Mouse (Mus musculus): ENCODE results near the gene Camta1. TPM values are rescaled to one million over a fixed set of nuclear protein-coding genes. Genes with fewer than 3 reads are reported as not detected.

The Camta1 gene
- polyA plus RNA-seq, 1 experiment = 10.3 TPM

- no peak for DNase-seq (ENCODE audit: low read depth)
Measured at GRCm38 (mm10) chr4:151779962-151780459, 81.7 kb downstream of the Camta1 start.

DNA sequence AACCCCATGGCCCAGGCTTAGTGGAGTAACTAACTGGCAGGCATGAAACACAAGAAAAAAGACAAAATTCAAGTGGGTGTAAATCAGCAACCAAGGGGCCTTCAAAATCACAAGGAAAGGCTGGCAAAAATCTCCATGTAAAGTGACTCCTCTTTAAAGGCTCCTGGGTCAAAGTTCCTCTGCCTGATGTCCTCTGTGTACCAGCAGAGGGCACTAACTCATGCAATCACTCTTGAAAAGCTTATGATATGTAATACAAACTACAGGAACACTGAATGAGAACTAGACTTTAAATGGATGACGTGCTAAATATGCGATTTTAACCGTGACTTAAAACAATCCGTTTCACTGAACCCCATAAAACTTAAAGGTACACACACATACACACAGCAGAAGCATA lies 83.2 kb downstream of the Camta1 start:
- DNase-seq (ENCODE audit: low read depth) = no peak

DNA sequence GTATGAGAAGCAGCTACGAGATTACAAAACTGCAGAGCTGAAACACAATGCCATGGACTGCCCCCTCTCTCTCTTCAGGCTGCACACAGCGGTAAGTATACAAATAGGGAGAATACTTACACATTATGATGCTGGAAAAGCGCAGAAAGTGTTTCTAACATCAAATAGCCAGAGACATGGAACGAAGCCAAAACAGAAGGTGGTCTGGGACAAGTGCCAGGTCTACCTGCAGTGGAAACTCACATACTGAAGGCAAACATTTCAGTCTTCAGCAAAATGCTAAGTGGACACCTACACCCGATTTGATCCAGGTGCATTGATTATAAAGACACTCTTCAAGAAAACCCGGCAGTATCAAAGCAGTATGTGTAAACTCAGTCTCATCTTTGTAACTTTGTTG lies 84.2 kb downstream of the Camta1 start:
- no peak for DNase-seq (ENCODE audit: low read depth)

- DNase-seq (ENCODE audit: low read depth) = no peak
Measured at GRCm38 (mm10) chr4:151775441-151775840, 86.2 kb downstream of the Camta1 start.

DNA sequence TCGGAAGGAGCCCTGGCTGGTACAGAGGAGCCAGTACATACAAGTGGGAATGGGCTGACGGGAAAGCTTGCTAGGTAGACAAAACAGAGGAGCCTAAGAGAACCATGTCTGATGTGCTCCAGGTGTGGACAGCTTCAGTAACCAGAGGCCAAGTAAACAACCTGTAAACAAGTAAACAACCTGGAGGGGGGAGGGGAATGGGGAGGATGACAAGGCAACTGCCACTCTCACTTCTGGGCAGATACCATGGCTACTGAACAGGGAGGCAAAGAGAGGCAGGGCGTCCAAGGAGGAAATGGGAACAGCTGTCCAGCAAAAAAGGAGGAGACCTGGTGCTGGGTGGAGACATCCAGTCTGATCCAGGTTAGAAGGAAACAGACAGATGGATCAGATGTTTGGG lies 88.0 kb downstream of the Camta1 start:
- DNase-seq (ENCODE audit: low read depth) = no peak

DNA sequence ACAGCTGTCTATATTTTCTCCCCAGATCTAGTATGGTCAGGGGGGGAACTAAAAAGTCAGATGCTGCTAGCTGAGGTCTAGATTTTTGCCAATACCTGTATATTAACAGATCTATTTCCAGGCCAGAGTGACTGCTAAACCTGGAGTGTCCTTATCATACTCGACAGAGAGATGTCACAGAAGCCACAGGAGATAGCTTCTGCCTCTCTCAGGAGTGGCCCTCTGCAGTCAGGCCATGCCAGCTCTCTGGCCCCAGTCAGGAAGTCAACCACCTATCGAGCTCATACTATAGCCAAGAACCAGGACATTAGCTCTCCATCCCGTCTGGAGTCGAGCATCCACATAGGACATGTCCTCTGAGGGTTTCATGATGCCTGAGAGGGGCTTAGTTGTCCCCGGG lies 88.7 kb downstream of the Camta1 start:
- no peak for DNase-seq (ENCODE audit: low read depth)

DNA sequence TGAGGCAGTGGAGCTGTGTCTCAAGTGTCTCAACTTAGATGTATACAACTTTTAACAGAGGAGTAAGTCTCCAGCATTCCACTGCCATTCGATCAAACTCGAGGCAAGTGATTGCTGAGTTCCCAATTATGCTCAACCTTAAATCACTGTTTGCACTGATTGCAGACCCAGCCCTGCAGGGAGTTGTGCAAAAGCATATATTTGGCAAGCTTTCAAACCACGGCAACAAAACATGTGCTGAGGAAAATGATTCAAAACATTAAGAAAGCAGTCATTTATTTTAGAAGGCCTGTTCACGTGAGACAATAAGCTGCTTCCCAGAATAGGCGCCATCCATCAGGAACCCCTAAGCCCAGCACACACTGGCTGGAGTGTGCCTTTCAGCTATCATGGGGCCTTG lies 91.0 kb downstream of the Camta1 start:
- DNase-seq (ENCODE audit: low read depth) = no peak

- DNase-seq (ENCODE audit: low read depth) = no peak
Measured at GRCm38 (mm10) chr4:151767786-151768185, 93.9 kb downstream of the Camta1 start.

DNA sequence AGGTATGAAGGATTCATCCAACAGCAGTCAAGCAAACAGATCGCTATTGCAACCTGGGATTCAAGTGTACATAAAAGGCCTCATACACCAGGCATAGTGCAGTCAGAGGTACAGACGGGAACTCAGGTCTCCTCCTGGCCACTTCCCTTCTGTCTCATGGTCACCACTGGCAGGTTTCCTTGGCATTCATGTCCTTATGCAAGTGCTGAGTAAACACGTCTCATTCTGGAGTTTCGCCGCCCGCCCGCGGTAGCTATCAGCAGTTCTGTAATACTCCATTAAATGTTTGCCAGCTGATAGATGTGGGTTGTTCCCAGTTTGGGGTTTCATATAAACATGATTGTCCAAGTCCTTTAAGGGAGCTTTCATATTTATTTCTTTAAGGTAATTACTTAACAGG lies 94.3 kb downstream of the Camta1 start:
- no peak for DNase-seq (ENCODE audit: low read depth)

DNA sequence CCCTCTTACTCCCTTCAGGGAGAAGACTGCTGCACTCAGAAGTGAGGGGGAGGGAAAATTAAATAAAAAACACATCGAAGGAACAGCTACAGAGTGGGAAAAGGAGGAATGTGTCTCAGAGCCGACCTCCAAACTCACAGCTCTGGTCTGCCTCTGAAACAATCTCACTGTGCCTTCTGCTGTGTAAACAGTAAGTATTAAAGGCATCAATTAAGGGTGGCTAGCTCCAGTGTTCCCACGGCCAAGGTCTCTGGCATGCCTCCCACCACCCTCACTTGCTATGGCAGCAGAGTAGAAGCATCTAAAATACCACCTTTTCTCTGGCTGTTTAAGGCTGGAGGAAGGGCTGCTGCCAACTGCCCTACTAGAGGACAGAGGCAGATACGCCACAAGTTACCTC lies 96.3 kb downstream of the Camta1 start:
- DNase-seq (ENCODE audit: low read depth) = no peak

DNA sequence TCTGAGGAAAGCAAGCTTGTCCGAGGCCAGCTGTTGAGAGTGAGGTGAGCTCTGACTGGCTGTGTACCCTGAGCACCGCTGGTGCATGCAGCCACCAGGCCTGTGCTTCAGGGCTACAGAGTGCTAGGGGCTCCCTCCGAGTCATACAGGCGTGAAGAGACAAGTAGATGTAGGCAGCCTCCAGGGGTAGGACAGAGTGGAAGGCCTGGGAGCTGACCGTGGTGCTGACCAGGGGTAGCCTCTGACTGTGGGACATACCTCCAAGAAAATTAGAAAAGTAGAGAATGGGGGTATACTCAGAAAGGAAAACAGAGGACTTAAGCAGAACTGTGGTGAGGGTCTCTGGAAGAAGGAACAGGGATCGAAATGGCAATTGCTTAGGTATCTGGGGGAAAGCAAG lies 97.7 kb downstream of the Camta1 start:
- DNase-seq (ENCODE audit: low read depth) = no peak

DNA sequence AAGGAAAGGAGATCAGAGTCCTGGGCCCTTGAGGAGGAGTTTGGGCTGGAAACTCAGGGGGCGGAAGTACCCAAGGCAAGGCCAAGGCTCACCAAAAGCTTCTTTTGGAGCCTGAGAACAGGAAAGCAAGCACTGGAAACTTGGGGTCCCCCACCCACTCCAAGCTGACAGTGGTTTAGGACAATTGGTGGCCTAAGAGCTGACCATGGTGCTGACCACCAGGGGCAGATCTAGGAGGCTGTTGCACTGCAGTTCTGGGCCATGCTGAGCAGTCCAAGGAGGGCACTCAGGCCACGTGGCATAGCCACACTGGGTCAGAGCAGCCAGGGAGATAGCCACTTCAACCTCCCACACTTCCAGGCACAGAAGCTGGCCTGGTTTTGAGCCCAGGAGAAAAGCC lies 102.6 kb downstream of the Camta1 start:
- no peak for DNase-seq (ENCODE audit: low read depth)

GRCm38 (mm10) chr4:151758337-151758736 lies 103.3 kb downstream of the Camta1 start:
- DNase-seq (ENCODE audit: low read depth) = no peak

GRCm38 (mm10) chr4:151757261-151757660 lies 104.4 kb downstream of the Camta1 start:
- DNase-seq (ENCODE audit: low read depth) = no peak

GRCm38 (mm10) chr4:151756400-151756799 lies 105.3 kb downstream of the Camta1 start:
- DNase-seq (ENCODE audit: low read depth) = no peak

DNA sequence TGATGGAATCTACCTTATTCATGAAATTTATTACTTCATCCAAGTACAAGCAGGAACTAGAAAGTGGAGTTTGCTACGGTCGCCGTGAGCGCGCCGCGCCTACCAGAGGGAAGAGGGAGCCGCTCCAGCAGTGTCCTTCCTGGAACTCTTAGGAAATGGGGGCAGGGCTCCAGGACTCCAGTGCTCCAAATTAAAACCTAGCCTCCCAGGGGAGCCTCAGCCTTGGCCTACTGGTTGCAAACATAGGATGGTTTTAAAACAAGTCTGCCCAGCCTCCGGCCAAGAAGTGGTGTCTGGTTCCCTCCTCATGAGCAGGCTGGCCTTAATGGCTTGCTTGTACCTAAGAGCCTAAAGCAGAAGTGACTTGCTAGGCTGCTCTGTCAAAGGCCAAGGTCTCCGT lies 108.4 kb downstream of the Camta1 start:
- DNase-seq (ENCODE audit: low read depth) = no peak

DNA sequence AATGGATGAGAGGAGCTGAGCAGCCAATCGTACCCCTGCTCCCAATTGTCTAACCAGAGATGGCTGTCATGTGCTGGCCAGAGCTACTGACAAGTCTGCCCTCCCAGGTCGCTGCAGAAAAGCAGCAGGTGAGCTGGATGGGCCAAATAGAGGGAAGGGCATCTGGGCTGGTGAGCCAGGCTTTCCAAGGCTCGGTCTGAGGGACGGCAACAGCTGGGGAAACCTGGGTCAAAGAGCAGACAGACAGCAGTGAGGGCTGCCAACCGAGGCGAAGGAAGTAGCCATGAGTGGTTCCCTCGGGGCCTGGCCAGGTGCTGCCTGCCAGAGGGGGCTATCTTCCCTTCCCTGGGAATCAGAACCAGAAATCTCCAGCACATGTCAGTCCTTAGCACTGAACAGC lies 109.1 kb downstream of the Camta1 start:
- DNase-seq (ENCODE audit: low read depth) = no peak

GRCm38 (mm10) chr4:151751270-151751945 lies 110.3 kb downstream of the Camta1 start:
- no peak for DNase-seq (ENCODE audit: low read depth)

GRCm38 (mm10) chr4:151747723-151748122 lies 114.0 kb downstream of the Camta1 start:
- DNase-seq (ENCODE audit: low read depth) = no peak

GRCm38 (mm10) chr4:151746002-151746606 lies 115.6 kb downstream of the Camta1 start:
- DNase-seq (ENCODE audit: low read depth) = no peak

DNA sequence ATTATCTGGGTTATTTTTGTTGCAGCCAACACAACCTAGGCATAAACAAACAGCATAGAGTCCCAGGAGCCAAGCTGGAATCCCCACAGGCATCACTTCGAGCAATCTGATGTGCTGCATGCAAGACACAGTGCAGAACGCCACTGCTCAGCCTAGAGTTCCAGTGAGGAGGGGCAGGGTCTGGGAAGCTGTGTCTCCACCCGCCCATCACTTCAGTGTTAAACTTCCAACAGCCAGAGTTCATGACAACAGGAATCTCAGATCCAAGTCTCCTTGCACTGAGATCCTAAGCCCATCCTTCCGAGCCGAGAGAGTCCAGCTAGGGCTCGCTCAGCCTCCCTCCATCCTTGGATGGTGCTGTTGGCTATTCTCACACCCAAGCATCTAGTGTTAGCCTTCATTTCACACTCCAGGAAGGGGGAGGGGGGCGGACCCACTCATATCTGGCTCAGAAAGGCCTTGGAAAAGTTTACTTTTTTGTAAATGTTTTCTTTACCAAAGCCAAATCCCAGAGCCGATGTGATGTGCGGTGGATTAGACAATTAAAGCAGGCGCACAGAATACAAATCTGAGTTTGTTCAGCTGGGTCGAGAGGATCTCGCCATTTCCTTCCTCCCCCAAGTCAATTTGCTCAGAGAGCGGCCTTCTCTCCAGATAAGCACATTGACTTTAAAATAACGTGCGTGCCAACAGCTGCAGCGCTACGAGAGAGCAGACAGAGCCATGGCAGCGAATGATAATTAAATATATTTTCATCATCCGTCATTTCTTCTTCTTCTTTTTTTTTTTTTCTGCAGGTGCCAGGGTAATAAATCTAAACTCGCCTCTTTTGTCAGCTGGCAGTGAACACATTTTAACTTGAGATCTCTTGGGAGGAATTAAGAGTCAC lies 120.2 kb downstream of the Camta1 start:
- no peak for DNase-seq (ENCODE audit: low read depth)

DNA sequence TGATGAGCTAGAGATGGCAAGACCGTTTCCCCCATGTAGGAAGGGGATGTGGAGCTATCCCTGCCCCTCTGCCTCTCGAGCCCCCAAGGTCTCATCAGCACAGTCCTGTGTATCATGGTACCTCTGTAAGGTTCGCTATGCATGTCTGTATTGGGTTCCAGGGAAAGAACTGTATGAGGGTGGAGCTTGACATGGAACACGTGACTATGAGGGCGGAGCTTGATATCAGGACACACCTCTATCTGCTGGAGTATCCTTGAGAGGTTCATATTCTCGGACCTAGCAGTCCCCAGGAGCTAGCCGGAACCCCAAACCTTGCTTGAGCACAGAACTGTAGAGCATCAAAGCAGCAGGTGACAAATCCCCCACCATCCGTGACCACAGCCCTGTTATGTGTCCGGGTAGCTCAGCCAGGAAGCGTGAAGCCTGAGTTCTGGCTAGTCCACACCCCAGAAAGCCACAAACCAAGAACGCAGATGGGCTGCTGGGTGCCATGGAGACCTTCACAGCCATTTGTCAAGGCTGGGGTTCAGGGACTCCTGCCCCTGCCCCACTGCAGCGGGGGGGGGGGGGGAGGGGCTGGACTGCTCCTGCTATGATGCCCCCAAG lies 122.2 kb downstream of the Camta1 start:
- DNase-seq (ENCODE audit: low read depth) = no peak
